Mouse (Mus musculus) left cerebral cortex, adult 8-10 months (tissue): ENCODE measurements around the gene Mfrp. TPM values are rescaled to one million over a fixed set of nuclear protein-coding genes. Genes with fewer than 3 reads are reported as not detected.
"Not testable (repeated sequence)": the region's sequence is repeated elsewhere in the genome, so short reads cannot be mapped to it uniquely, and the experiment has no call there.

Source experiments
- DNase-seq, 2 experiments: peaks; one replicate each; pipeline ENCODE4 v3.0.0; 2022; ENCODE audit warnings: low spot score in 2 of 2
- total RNA-seq, 4 experiments: library from RNA; stranded (reverse); gene quantifications; 2 replicates each; pipeline ENCODE4 v1.2.4; 2022

The Mfrp gene
- total RNA-seq, 4 experiments from 2014 or later, result 0.30 to 3.6 (median 0.95) TPM

DNA sequence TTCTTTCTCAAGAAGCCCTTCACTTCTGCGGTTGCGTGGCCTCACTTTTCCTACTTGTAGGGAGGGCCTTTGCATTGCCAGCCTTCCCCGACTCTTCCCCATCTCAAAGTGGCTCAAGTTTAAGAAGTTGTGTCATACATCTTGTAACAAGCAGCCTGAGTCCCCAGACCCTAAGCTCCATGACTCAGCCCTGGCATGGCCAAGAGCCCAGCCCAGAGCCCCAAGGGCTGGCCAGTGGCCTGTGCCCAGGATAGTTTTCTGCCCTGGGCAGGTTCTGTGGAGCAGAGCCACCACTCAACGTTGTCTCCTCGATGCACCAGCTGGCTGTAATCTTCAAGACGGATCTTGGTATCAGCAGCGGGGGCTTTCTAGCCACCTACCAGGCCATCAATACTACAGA, 3.4 kb downstream of the Mfrp start:
- DNase-seq, result no peak

DNA sequence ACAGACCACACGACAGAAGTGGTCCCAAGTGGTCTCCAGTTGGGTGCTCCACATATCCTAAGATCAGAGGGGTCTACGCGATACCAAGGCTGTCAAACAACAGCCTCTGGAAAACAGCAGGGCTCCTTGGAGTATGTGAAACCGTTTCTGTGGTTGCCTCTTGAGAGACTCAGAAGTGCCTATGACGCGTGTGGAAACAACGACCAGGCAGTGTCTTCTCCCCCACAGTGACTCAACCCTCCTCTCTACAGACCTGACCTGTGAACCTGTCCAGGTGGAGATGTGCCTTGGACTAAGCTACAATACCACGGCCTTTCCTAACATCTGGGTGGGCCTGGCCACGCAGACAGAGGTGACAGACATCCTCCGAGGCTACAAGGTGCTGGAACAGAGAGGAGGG, 4.3 kb downstream of the Mfrp start:
- no peak for DNase-seq

DNA sequence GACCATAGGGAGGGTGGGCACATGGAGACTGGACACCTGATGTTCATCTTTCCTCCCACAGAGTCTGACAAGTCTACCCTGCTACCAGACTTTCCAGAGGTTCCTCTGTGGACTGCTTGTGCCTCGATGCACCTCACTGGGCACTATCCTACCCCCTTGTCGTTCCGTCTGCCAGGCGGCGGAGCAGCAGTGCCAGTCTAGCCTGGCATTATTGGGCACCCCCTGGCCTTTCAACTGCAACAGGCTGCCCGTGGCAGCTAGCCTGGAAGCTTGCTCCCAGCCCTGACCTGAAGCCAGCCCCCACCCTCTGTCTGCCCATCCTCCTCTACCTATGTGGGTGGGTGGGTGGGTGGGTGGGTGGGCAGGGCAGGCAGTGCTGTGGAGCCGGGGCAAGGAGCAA, 4.7 kb downstream of the Mfrp start:
- no peak for DNase-seq

DNA sequence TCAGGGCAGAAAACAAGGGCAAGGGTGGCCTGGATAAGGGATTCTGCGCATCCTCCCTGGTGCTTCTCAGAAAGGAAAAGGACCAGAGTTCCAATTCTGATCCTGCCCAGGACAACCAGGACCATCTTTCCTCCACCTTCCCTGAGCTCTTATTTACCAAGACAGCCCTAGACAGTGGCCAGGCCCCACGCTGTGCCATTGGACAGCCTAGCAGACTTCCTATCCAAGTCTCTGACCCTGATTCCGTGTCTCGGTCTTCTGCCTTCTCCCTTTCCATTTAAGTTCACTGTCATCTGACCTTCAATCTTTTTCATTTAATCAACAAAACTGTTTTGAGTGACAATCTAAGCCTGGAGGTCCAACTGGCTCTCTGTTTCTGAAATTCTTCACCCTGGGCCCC, 5.1 kb downstream of the Mfrp start:
- DNase-seq, result no peak

DNA sequence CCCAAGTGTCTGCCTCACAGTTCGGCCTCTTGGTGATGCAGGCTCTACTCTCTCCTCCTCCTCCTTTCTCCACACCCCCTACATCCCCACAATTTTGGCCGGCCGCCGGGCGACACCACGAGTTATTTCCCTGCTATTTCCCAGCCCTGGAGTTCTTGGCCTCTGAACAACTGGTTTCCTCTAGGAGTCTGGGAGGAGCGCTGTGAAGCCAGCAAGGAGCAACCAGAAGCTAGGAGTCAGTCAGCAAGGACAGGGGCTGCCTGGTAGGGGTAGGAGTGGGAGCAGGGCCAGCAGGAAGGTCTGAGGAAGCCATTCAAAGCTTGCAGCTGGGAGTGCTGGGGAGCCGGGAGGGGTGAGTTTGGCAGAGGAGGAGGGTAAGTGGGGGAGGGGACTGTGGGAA, 5.6 kb downstream of the Mfrp start, which contains the start of gene C1qtnf5:
Gene C1qtnf5 (plus strand): TSS at position 136 of the 400 bp plus-strand sequence.
- DNase-seq, result peak in 1 of 2 experiments; percentile 76

DNA sequence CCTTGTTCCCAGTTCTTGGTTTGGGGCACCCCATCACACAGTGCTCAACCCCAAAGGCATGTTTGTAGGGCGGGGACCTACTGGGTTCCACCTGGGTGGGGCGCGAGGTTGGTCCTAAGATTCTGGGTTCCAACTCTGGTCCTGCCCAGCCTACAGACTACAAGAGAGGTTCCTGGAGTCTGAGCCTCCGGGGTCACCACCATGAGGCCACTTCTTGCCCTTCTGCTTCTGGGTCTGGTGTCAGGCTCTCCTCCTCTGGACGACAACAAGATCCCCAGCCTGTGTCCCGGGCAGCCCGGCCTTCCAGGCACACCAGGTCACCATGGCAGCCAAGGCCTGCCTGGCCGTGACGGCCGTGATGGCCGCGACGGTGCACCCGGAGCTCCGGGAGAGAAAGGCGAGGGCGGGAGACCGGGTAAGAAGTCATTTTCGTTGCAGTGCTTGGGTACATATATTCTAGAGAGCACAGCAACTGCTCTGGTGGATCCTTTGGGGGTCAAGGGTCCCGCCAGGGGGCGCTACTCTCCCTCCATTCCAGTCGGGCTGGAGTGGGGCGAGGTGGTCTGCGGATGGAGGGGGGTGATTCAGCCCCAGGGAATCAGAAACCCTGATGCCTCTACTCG, 6.1 kb downstream of the Mfrp start:
- no peak for DNase-seq

DNA sequence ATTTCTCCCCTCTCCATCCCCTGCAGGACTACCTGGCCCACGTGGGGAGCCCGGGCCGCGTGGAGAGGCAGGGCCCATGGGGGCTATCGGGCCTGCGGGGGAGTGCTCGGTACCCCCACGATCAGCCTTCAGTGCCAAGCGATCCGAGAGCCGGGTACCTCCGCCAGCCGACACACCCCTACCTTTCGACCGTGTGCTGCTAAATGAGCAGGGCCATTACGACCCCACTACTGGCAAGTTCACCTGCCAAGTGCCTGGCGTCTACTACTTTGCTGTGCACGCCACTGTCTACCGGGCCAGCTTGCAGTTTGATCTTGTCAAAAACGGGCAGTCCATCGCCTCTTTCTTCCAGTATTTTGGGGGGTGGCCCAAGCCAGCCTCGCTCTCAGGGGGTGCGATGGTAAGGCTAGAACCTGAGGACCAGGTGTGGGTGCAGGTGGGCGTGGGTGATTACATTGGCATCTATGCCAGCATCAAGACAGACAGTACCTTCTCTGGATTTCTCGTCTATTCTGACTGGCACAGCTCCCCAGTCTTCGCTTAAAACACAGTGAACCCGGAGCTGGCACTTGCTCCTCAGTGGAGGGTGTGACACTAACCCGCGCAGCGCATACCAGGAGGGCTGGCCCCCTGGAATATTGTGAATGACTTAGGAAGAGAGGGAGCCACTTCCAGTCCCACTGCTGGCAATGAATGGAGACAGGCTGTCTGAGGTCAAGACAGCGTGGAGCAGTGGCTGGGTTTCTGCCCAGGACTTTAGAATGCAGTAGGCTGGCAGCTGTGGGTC, 6.9 kb downstream of the Mfrp start:
- no peak for DNase-seq

DNA sequence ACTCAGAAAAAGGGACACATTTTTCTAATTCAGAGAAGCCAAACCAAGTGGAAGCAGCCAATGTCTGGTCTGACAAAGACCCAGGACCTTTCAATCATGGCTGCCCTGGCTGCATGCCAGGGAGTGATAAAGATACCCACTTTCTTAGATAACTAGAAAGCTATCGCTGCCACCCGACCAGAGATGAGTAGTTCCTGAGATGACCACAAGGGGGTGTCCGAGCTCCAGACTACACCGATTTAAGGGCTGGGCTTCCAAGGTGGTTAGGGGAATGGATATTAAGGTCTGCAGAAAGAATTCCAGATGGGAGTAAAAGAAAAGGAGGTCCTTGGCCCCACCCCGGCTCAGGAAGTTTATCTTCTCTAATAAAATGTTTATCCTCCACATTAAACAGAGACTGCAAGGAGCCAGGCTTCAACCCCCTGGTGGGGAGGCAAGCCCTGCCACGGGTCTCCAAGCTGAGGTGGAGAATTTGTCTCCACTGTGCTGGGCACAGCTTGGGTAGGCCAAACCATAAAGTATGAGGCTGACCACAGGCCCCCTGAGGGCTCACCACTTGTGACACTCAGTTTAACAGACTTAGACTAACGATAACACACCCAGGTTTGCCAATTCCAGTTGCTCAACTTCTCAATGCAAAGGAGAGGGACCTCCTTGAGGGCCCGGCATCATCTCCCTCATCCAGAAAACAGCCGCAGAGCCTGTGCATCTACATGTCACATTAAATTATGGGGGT, 8.0 kb downstream of the Mfrp start:
- DNase-seq, result peak in 1 of 2 experiments; percentile 68

DNA sequence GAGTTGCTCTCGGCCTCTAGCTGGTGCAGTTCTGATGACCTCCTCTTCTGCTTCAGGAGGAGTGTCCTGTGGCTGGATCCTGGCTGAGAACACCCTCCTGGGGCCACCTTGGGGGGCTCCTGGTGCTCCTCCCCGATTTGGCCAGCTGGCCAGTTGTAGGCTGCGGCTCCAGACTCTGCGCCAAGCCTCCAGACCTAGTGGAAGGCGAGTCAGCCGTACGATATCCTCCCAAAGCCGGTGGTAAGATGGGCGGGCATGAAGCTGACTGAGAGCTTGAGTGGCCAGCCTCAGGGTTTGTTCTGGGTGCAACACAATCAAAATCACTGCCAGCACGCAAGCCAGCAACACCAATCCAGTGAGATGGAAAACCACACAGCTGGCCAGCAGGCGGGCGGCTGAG, 10.4 kb downstream of the Mfrp start:
- not testable (repeated sequence) for DNase-seq

DNA sequence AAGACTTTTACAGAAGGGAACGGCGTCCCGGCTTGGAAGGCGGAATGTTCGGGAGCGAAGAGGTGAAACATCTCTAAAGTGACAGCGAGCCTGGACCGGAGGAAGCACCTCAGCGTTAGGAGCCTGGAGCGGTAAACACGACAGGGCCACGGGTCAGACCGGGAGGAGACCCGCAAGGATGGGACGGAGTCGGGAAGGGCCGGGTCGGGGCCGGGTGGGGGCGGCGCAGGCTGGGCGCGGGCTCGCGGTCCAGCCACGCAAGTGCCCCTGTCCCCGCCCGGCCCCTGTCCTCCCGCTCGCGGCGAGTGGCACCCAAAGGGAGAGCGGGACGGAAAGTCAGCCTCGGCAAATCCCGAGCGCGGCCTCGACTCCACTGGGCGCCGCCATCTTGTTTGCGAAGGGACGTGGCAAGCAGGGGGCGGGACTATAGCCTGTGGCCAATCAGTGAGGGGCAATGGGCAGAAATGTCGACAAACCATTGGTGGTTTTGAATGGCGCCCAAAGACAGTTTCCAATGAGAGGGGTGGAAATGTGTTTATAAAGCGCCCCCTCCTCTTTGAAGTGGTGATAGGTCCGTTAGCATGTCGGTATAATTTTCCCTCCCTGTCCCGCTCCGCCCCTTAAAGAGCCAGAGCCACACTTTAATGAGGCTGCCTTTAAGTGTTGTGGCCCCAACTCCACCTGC, 11.7 kb downstream of the Mfrp start, which contains the start of the genes Gm49380 and Rnf26:
Gene Gm49380 (minus strand): TSS at position 396 of the 685 bp plus-strand sequence.
Gene Rnf26 (minus strand): TSS at position 413 of the 685 bp plus-strand sequence.
- DNase-seq, result peak; percentile 87 to 96

DNA sequence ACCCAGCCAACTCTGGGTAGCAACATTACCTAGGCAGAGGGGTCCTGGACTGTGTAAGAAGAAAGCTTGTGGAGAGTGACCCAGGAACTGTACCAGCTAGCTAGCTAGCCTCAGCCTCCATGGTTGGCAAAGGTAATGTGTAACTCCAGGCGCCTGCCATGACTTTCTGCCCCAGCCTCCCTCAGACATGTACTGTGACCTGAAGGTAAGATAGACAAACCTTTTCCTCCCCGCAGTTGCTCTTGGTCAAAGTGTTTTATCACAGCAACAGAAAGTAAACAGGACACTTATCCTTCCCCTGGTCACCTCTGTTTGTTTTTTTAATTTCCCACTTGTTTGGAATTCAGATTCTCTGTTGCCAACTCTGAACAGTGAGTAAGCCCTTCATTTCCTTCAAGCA, 12.9 kb downstream of the Mfrp start:
- DNase-seq, result no peak

DNA sequence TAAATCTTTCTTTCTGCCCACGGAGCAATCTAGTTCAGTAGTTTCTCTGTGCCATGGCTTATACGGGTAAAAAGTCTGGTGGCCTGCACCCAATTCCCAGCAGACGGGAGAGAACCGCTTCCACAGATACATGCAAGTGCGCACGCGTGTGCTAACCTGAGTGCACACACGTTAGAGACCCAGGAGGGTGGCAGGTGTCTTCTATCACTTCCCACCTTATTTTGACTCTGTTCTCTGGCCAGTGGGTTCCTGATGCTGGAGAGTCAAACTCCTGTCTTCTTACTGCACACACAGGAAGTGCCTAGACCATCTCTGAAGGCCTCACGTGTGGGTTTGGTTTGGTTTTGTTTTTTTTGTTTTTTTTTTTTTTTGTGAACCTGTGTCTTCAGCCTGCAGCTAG, 14.1 kb downstream of the Mfrp start:
- DNase-seq, result no peak

DNA sequence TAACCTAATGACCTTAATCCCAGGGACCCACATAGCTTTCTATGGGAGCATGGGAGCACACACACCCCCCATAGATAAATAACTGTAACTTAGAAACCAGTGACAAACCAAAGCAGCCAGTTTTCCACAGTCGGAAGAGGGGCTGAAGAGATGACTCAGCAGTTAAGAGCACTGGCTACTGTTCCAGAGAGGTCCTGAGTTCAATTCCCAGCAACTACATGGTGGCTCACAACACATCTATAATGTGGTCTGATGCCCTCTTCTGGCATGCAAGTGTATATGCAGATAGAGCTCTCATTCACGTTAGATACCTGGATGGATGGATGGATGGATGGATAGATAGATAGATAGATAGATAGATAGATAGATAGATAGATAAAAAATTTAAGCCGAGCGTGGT, 14.7 kb downstream of the Mfrp start:
- no peak for DNase-seq

DNA sequence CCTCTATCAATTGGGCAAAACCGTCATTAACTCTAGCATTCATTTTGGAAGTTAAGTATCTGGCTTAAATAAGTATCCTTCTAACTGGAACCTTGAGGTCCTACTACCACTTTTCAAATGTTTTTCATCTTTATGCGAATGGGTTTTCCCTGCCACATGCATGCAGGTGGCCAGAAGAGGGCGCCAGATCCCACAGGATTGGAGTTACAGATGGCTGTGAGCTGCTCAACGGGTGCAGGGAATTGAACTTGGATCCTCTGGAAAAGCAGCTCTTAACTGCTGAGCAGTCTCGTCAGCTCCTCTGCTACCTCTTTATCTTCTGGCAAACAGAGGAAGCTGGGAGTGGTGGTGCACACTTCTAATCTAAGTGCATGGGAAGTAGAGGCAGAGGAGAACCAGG, 17.5 kb downstream of the Mfrp start:
- DNase-seq, result no peak

DNA sequence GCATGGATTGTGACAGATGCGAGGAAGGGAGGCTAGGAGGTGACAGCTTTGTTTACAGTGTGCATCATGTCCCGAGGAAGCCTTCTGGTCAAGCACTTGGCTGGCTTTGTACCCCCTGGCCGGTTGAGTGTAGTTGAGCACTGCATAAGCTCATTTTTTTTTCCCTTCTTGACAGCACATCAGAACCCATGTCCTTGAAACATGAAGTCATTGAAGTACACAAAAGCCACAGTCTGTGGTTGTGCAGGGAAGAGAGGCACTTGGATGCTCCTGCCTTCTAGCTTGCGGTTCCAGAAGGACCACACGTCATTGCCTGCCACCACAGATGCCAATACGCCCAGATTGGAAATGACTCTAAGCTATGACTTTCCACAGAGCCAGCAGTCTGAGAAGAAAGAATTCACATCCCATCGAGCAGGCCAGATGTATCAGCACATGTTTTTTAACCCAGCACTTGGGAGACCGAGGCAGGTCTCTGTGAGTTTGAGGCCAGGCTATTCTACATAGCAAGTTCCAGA, 18.5 kb downstream of the Mfrp start:
- DNase-seq, result no peak

DNA sequence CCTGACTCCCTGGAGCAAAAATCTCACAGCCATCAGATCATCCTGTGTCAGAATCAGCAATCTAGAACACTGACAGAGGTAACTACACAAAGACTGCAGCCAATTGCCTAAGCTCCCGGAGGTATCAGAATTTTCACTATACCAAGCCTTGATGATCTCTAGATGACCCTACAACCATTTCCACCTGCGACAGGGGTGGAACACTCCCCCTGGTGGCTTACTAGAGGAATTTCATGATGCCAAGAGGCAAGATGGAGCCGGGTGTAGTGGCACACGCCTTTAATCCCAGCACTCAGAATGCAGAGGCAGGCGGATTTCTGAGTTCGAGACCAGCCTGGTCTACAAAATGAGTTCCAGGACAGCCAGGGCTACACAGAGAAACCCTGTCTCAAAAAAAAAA, 22.8 kb downstream of the Mfrp start:
- DNase-seq, result no peak

DNA sequence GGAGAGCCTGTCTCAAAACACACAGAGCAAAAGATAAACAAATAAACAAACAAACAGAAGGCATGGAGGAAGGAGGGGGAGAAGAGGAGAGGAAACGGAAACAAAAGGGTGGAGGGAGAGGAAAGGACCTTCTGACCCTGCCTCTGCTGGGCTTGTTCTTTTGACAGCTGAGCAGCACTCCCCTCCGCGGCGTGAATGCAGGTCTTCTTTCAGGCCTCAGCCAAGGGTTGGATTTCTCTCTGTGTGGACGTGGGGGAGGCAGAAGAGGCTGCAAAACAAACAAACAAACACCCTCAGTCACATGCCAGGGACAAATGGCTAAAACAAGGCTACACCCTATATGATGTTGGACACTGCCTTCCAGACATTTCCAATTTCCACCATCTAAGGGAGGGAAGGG, 23.5 kb downstream of the Mfrp start:
- DNase-seq, result no peak

DNA sequence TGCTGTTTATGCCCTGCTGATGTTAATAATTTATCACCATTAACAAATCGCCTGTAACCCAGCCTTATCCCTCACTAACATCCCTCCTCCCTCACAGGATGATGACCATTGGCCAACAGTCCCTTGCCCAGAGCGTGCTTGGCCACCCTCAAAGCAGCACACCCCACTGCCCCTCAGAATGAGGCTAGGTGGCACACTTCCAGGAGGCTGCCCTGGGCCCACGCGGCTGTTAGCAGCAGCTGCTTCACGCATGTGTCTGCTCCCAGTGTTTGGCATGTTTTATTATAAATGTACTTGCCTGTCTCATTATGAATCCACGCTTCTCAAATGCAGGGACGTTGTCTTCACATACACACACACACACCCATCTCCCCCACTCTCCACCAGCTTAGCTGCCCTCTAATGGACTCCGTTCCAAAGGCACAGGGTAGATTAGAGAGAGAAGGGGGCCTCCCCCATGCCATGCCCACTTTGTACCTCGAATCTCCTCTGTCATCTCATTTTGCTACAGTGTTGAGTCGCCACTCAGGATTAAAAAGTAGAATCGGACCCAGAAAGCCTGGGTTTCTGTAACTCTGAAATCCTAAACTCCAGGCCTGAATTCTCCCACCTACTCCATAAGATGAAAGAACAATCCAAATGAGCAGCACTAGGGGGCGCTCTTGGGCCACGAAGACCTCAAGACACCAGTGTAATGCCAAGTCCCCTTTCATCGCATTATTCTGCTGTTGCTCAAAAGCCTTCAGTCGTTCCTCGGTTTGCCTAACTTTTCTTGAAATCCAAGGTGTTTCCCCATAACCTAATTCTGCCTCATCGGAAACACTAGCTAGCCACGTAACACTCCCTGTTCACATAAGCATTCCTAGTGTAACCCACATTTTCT, 24.3 kb downstream of the Mfrp start:
- peak; percentile 74 to 78 for DNase-seq

DNA sequence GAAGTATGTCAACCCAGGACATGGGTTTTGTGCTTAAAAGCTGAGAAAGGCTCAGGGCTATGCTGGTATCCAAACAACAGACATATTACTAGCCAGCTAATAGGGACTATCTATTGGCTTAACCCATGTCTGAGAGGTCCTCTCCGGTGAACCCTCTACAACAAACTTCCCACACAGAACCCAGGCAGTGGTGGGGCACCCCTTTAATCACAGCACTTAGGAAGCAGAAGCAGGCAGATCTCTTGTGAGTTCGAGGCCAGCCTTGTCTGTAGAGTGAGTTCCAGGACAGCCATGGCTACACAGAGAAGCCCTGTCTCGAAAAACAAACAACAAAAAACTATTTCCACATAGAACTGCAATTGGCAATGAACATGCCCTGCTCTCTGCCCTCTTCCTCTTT, 25.2 kb downstream of the Mfrp start:
- DNase-seq, result no peak

DNA sequence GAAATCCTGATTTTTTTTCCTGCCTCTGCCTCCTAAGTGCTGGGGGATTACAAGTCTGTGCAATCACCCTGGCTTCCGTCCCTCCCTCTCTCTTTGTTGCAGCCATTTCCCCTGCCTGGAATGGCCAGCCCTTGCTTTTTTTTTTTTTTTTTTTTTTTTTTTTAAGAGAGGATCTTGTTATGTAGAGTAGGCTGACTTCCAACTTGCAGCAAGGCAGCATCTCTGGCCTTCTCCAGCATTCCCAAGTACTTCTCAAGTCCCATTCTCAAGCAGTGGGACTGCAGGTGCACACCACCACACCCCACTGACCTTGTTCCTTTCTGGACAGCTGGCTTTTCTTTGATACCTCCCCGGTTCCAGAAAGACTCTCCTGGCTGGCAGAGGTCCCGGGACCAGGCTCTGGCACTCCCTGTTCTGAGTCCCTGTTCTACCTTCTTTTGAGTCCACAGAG, 25.8 kb downstream of the Mfrp start:
- no peak for DNase-seq
